Mouse (Mus musculus) CH12.LX (cell line): ENCODE measurements around the gene Reck. TPM values are rescaled to one million over a fixed set of nuclear protein-coding genes. Genes with fewer than 3 reads are reported as not detected.

Experiments
- DNase-seq: peaks from one replicate; pipeline ENCODE4 v3.0.0-alpha.2; 2013; ENCODE audit errors: extremely low read depth
- H3K27ac ChIP-seq: 2 replicates; pipeline ENCODE4 v1.5.1; 2012; ENCODE audit warnings: low read depth, mild to moderate bottlenecking, control low read depth, moderate library complexity; ENCODE audit not compliant: insufficient read depth
- H3K27me3 ChIP-seq: replicated peaks from 2 replicates; pipeline ENCODE3; 2012; ENCODE audit warnings: inconsistent platforms
- H3K36me3 ChIP-seq, 2 experiments: replicated peaks in 1 of 2; 2 replicates each; pipeline versions ENCODE3 to v1.6.1; 2012; ENCODE audit warnings: inconsistent platforms in 1 of 2, low read length in 1 of 2, mild to moderate bottlenecking in 1 of 2, mixed read lengths in 1 of 2, moderate library complexity in 1 of 2; ENCODE audit not compliant: control insufficient read depth in 1 of 2, insufficient read depth in 1 of 2
- H3K4me1 ChIP-seq, 2 experiments: 2 replicates each; pipeline ENCODE4 v1.6.1; 2012; ENCODE audit warnings: inconsistent platforms in 1 of 2, moderate library complexity in 1 of 2; ENCODE audit not compliant: insufficient read depth in 2 of 2, control insufficient read depth in 1 of 2
- H3K4me2 ChIP-seq: 2 replicates; pipeline ENCODE4 v1.6.1; 2012; ENCODE audit warnings: low read depth, mild to moderate bottlenecking, control low read depth; ENCODE audit not compliant: poor library complexity, insufficient read depth, severe bottlenecking
- H3K4me3 ChIP-seq, 3 experiments: fragments of 150-350 bp in 1 of 3; sonication (generic) in 1 of 3; replicated peaks in 1 of 3; 2 replicates each; pipeline versions ENCODE3 to v1.5.1; 2011 to 2012; ENCODE audit warnings: low read depth in 2 of 3, low read length in 2 of 3, mild to moderate bottlenecking in 2 of 3, moderate library complexity in 2 of 3, control low read depth in 1 of 3, improper control_type of control experiment in 1 of 3, inconsistent platforms in 1 of 3, mixed read lengths in 1 of 3; ENCODE audit not compliant: poor library complexity in 1 of 3
- H3K79me2 ChIP-seq: replicated peaks from 2 replicates; pipeline ENCODE4 v1.6.1; 2012; ENCODE audit warnings: mild to moderate bottlenecking, moderate library complexity; ENCODE audit not compliant: control insufficient read depth, poor library complexity, insufficient read depth, severe bottlenecking; ENCODE audit errors: extremely low read depth
- H3K9ac ChIP-seq: 2 replicates; pipeline ENCODE4 v1.6.1; 2012; ENCODE audit warnings: low read depth, mild to moderate bottlenecking, control low read depth, moderate library complexity; ENCODE audit not compliant: insufficient read depth
- H3K9me3 ChIP-seq: replicated peaks from 2 replicates; pipeline ENCODE3; 2012; ENCODE audit warnings: low read length, inconsistent platforms, mixed read lengths
- CHD2 ChIP-seq: IDR thresholded peaks from 2 replicates; pipeline ENCODE4 v1.6.1; 2011; ENCODE audit warnings: low read length, improper control_type of control experiment
- CTCF ChIP-seq, 2 experiments: IDR thresholded peaks in 1 of 2; conservative IDR thresholded peaks in 1 of 2; 2 replicates each; pipeline ENCODE4 v1.5.1; 2011 to 2012; ENCODE audit warnings: low read depth in 2 of 2, low read length in 2 of 2, improper control_type of control experiment in 1 of 2, inconsistent platforms in 1 of 2, mild to moderate bottlenecking in 1 of 2, moderate library complexity in 1 of 2
- E2F4 ChIP-seq: IDR thresholded peaks from 2 replicates; pipeline ENCODE4 v1.6.1; 2011; ENCODE audit warnings: low read depth, low read length, improper control_type of control experiment; ENCODE audit not compliant: insufficient replicate concordance
- ELF1 ChIP-seq: IDR thresholded peaks from 2 replicates; pipeline ENCODE4 v1.6.1; 2014; ENCODE audit warnings: low read depth, mild to moderate bottlenecking, inconsistent platforms, low read length, improper control_type of control experiment
- ETS1 ChIP-seq: conservative IDR thresholded peaks from 2 replicates; pipeline ENCODE4 v1.6.1; 2012; ENCODE audit warnings: low read depth, mild to moderate bottlenecking, inconsistent platforms, low read length, improper control_type of control experiment, moderate library complexity
- GABPA ChIP-seq: IDR thresholded peaks from 2 replicates; pipeline ENCODE4 v1.6.1; 2012; ENCODE audit warnings: low read depth, low read length, improper control_type of control experiment, inconsistent platforms; ENCODE audit not compliant: insufficient replicate concordance
- IRF4 ChIP-seq: IDR thresholded peaks from 2 replicates; pipeline ENCODE4 v1.6.1; 2014; ENCODE audit warnings: low read depth, mild to moderate bottlenecking, inconsistent platforms, low read length, improper control_type of control experiment
- JUN ChIP-seq: IDR thresholded peaks from 2 replicates; pipeline ENCODE4 v1.6.1; 2011; ENCODE audit warnings: low read depth, mild to moderate bottlenecking, low read length, improper control_type of control experiment, moderate library complexity; ENCODE audit not compliant: insufficient read depth
- JUND ChIP-seq: conservative IDR thresholded peaks from 2 replicates; pipeline ENCODE4 v1.6.1; 2011; ENCODE audit warnings: low read depth, low read length, improper control_type of control experiment
- MAFK ChIP-seq: IDR thresholded peaks from 2 replicates; pipeline ENCODE4 v1.6.1; 2011; ENCODE audit warnings: low read length, improper control_type of control experiment; ENCODE audit not compliant: insufficient replicate concordance
- MAX ChIP-seq: IDR thresholded peaks from 2 replicates; pipeline ENCODE4 v1.6.1; 2011; ENCODE audit warnings: low read length, improper control_type of control experiment
- MEF2A ChIP-seq: IDR thresholded peaks from 2 replicates; pipeline ENCODE4 v1.6.1; 2014; ENCODE audit warnings: low read depth, mild to moderate bottlenecking, inconsistent platforms, low read length, improper control_type of control experiment, borderline replicate concordance
- MXI1 ChIP-seq: IDR thresholded peaks from 2 replicates; pipeline ENCODE4 v1.6.1; 2011; ENCODE audit warnings: mild to moderate bottlenecking, low read depth, low read length, improper control_type of control experiment
- NELFE ChIP-seq: IDR thresholded peaks from 2 replicates; pipeline ENCODE4 v1.6.1; 2011; ENCODE audit warnings: low read depth, low read length, improper control_type of control experiment
- NRF1 ChIP-seq: IDR thresholded peaks from 2 replicates; pipeline ENCODE4 v1.6.1; 2014; ENCODE audit warnings: low read depth, mild to moderate bottlenecking, inconsistent platforms, low read length, improper control_type of control experiment, moderate library complexity
- PAX5 ChIP-seq: IDR thresholded peaks from 2 replicates; pipeline ENCODE4 v1.6.1; 2012; ENCODE audit warnings: low read length, inconsistent platforms, mixed read lengths
- POLR2A ChIP-seq: IDR thresholded peaks from 2 replicates; pipeline ENCODE4 v1.6.1; 2011; ENCODE audit warnings: low read depth, mild to moderate bottlenecking, improper control_type of control experiment, low read length
- RAD21 ChIP-seq: IDR thresholded peaks from 2 replicates; pipeline ENCODE4 v1.6.1; 2011; ENCODE audit warnings: low read depth, mild to moderate bottlenecking, low read length, improper control_type of control experiment, moderate library complexity
- RCOR1 ChIP-seq: conservative IDR thresholded peaks from 2 replicates; pipeline ENCODE4 v1.6.1; 2012; ENCODE audit warnings: low read depth, mild to moderate bottlenecking, inconsistent platforms, low read length, improper control_type of control experiment
- SMC3 ChIP-seq: IDR thresholded peaks from 2 replicates; pipeline ENCODE4 v1.6.1; 2011; ENCODE audit warnings: low read depth, low read length, improper control_type of control experiment
- TBP ChIP-seq: conservative IDR thresholded peaks from 2 replicates; pipeline ENCODE4 v1.6.1; 2011; ENCODE audit warnings: low read depth, low read length, improper control_type of control experiment
- TCF12 ChIP-seq: IDR thresholded peaks from 2 replicates; pipeline ENCODE4 v1.6.1; 2014; ENCODE audit warnings: low read depth, mild to moderate bottlenecking, inconsistent platforms, low read length, improper control_type of control experiment
- ZC3H11A ChIP-seq: IDR thresholded peaks from 2 replicates; pipeline ENCODE4 v1.6.1; 2012; ENCODE audit warnings: low read depth, mild to moderate bottlenecking, inconsistent platforms, low read length, improper control_type of control experiment
- ZKSCAN1 ChIP-seq: IDR thresholded peaks from 2 replicates; pipeline ENCODE4 v1.6.1; 2012; ENCODE audit warnings: low read depth, inconsistent platforms, low read length, improper control_type of control experiment, borderline replicate concordance
- ZMIZ1 ChIP-seq: IDR thresholded peaks from 2 replicates; pipeline ENCODE4 v1.6.1; 2012; ENCODE audit warnings: low read depth, mild to moderate bottlenecking, inconsistent platforms, low read length, improper control_type of control experiment
- dilution Hi-C: fragments of 300-500 bp; cut with MboI; formaldehyde crosslinking; loops from 2 replicates; pipeline ENCODE4 v1.14.3; 2020; ENCODE audit warnings: low sequenced_read_pairs; ENCODE audit not compliant: extremely low pct_unique_long_range_greater_than_20kb, extremely low pct_ligation_motif_present
- in situ Hi-C: fragments of 300-500 bp; cut with MboI; formaldehyde crosslinking; loops from 3 replicates; pipeline ENCODE4 v1.14.3; 2019; ENCODE audit warnings: low sequenced_read_pairs, low pct_ligation_motif_present, low pct_unique_long_range_greater_than_20kb, mixed read lengths
- polyA plus RNA-seq: library from polyadenylated mRNA; unstranded; fragments of >175 nt; gene quantifications from 2 replicates; pipeline ENCODE4 v1.2.1, GENCODE M21; 2012; ENCODE audit warnings: low read depth; ENCODE audit not compliant: insufficient read length
- total RNA-seq, 2 experiments: library from RNA; depleted of rRNA; stranded (reverse); fragments of 300-350 nt in 1 of 2; fragments of >200 nt in 1 of 2; gene quantifications; 2 replicates each; pipeline ENCODE4 v1.2.3; 2012 to 2014

Gene Reck
- total and polyA plus RNA-seq, 3 experiments: 0.44 to 1.8 (median 0.68) TPM

DNA sequence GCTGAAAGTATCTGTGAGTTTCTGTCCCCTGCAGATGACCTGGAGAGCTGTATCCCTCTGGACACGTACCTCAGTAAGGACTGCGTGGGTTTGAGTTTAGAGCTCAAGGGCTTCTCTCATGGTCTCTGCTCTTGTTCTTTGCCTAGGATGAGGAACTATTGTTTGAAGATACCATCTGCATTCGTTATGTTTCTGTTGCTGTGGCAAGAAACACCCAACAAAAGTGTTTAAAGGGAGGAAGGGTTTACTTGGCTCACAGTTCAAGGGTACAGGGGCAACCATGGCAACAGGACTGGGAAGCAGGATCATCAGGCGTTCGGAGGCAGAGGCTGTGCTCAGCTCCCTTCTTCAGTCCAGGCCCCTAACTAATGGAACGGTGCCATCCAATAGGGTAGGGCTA is 49.8 kb downstream of the Reck start:
- peaks cover 0 to 15% of the 10 kb centered on the region in 2 experiments; a peak in 2 of 4 replicates for H3K4me1 ChIP-seq
- H3K79me2 ChIP-seq: no peaks in the 10 kb centered on the region
- no peak for DNase-seq
- TF ChIP-seq CHD2: no peak
- TF ChIP-seq TCF12: no peak
- TF ChIP-seq JUN: no peak
- no peak for TF ChIP-seq TBP
- TF ChIP-seq ETS1: no peak
- no peak for TF ChIP-seq ZKSCAN1
- TF ChIP-seq MXI1: no peak
- no peak for TF ChIP-seq ZC3H11A
- TF ChIP-seq RCOR1: no peak
- no peak for TF ChIP-seq ELF1
- no peak for TF ChIP-seq E2F4
- no peak for TF ChIP-seq SMC3
- no peak for TF ChIP-seq GABPA
- TF ChIP-seq, all 38 proteins: peak for 0
- no peak overlapping the region for H3K4me2 ChIP-seq
- no peaks in the 10 kb centered on the region for H3K27me3 ChIP-seq
- dilution Hi-C loops: no loop called here
- H3K36me3 ChIP-seq: peaks cover 0 to 27% of the 10 kb centered on the region in 2 experiments
- peaks cover 3% of the 10 kb centered on the region for H3K9me3 ChIP-seq
- no peak overlapping the region for H3K4me3 ChIP-seq
- no peak overlapping the region for H3K27ac ChIP-seq
- no peak overlapping the region for H3K9ac ChIP-seq
- in situ Hi-C loops: loop anchor here (5.0 kb wide), 1 partner anchor 57 kb away; the partner anchor contains the start of gene Ccin

DNA sequence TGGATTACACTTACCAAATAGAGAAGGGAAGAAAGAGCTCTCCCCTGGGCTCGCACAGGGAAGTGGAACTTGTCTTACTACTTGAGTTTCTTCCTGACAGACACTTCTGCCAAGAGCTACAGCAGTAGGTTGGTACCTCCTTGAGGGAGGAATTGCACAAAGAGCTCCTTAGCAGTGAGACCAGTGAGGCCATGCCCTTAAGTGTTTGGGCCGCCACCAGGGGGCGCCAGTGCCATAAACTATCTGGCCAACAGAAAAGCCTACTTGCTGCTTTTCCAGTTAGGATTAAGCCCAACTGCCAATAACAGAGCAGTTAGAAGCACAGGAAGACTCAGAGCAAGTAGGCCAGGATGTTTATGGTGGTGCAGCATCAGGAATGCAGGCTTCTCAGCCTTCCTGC is 50.4 kb downstream of the Reck start:
- Histone ChIP-seq H3K27me3 (no peaks in the 10 kb centered on the region), H3K4me2 (no peak overlapping the region), H3K27ac (no peak overlapping the region), H3K9me3 (peaks cover 3% of the 10 kb centered on the region), H3K4me1 (peaks cover 0 to 15% of the 10 kb centered on the region in 2 experiments; a peak in 2 of 4 replicates), H3K79me2 (no peaks in the 10 kb centered on the region), H3K36me3 (peaks cover 0 to 29% of the 10 kb centered on the region in 2 experiments), H3K9ac (no peak overlapping the region), H3K4me3 (no peak overlapping the region)
- DNase-seq: peak; percentile 83
- in situ Hi-C loops: loop anchor here (5.0 kb wide), 1 partner anchor 57 kb away; the partner anchor contains the start of gene Ccin
- dilution Hi-C loops: no loop called here
- TF ChIP-seq ZC3H11A: peak; percentile 89
- no peak for TF ChIP-seq CHD2
- no peak for TF ChIP-seq JUN
- no peak for TF ChIP-seq JUND
- TF ChIP-seq SMC3: peak; percentile 99
- TF ChIP-seq IRF4: peak; percentile 18; the same call in 1 of the 2 replicates
- 0 out of 2 replicates have a peak, but pooled peaks have one; percentile 26 for TF ChIP-seq MEF2A
- no peak for TF ChIP-seq POLR2A
- no peak for TF ChIP-seq ZMIZ1
- TF ChIP-seq MAX: peak; percentile 31; the same call in 1 of the 2 replicates
- TF ChIP-seq MXI1: peak; percentile 45; the same call in 1 of the 2 replicates
- 0 out of 2 replicates have a peak, but pooled peaks have one; percentile 16 for TF ChIP-seq NRF1
- no peak for TF ChIP-seq PAX5
- TF ChIP-seq CTCF (conservative IDR thresholded peaks at IDR 0.05 in 1 of 2, IDR thresholded peaks at IDR 0.05 in 1 of 2; ENCODE audit: low read depth in 2 of 2, low read length in 2 of 2): peak; percentile 75 to 95
- peak; percentile 90 for TF ChIP-seq RAD21
- TF ChIP-seq MAFK: no peak
- TF ChIP-seq NELFE: peak; percentile 55; the same call in 1 of the 2 replicates
